Mouse (Mus musculus) frontal cortex, postnatal 10 days (tissue): ENCODE measurements around the gene Rnf223.

Source experiments
- DNase-seq, 2 experiments: peaks; one replicate each; pipeline ENCODE4 v3.0.0; 2022; ENCODE audit warnings: low spot score in 2 of 2, mixed read lengths in 1 of 2

Gene Rnf223

DNA sequence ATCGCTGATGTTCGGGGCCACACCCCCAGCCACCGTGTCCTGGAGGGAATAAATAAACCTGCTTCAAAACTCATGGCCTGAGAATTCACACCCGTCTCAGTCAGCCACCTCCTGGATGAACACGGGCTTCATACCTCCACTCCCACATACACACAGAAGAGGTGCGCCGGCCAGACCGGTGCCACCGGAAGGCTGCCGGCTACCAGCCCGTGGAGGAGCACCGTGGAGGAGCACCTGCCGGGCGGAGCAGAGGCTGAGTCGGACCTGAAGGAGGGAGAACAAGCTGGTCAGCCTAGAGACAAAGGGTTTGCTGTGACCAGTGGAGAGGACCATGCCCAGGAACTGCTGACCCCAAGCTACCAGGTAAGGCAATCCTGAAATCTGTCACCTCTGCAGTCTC is at the start of gene Rnf223:
Rnf223 (plus strand) TSS at position 78 of the 400 bp plus-strand sequence.
- no peak for DNase-seq

DNA sequence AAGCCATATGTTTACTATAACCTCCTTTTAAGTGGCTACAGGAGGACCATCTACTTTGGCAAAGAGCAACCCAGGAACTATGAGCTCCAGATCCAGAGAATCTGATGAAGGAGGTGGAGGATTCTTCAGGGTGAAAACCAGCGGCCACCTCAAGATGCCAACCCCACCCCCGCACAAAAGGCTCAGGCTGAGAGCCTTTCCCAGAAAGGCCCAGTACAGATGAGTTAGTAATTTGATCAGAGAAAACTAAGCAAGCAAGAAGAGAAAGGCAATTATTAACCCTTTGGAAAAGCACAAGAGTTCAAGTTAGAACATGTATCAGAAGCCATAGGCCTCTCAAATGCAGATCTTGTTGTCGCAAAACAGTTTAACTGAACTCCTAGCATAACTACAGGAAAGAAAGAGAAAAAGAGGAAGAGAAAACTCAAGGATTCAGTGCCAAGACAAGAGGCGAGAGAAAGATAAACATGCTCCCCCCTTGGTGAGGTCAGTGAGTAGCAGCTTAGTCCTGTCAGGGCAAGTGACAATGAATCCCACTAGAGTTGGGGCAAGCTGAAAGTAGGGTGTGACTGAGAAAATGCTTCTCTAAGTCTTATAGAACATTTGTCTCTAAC is 47.6 kb upstream of the Rnf223 start:
- DNase-seq: no peak

DNA sequence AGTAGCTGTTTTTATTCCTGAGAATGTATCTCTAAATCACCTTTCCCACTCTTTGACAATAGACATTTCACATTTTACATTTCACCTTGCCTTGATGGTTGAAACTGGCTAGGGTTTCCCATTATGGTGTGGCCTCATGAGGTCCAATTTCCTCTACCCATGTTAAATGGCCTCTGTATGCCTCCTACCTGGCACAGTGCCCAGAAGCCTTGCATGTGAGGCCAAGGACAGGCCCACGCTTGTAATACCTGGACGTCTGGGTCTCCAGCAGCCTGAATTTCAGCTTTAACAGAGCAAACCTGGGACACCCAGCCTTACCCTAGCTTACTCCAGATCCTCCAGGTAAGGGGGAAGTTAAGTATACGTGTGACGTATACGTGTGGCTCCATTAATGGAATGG is 47.0 kb upstream of the Rnf223 start:
- no peak for DNase-seq

DNA sequence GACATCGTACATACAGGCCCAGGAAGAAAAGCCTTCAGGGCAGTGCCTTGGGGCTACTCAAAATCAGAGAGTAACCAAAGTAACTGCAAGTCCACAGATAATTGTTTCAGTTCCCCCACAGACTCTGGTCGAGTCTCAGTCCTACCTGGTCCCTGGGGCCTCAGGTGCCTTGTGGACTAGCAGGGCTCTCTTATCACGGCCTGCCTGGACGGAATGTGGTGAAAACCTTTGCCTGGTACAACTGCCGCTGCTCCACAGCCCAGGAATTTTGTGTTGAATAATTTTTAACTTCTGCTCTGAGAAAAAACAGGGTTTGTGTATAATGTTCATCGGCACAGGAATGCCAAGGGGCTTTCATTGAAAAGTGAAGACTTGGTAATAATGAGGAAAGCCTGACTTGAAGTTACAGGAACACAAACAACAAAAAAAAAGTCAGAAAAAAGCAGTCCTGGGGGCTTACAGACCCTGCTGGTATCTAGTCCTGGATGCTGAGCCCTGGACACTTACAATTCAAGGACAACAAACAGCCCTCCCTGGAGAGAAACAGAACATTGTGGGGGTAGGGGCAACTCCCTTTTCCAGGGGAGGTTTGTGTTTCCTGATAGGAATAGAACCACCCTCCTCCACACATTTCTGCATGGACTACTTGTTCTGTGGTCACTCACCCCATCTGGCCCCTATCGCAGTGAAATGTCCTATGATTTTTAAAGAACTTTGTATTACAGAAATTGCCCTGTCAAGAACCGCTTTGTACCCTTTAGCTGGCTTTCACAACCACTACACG is 46.0 kb upstream of the Rnf223 start:
- DNase-seq: no peak

DNA sequence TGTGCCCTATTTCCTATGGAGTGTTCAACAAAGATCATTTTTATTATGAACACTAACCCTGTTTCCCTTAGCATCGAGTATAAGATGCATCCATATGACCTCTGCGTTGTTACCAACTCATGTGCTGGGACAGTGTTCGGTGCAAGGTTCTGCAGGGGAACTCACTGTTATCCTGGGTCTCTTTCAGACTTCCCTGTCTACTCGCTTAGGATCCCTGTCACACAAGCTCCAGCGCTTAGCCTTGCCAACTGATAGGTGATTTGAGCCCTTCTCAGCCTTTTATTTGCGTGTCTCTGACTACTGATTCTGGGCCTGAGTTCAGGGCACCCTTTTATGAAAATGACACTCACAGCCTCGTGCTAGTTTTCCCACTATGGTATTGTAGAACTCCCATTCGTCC is 45.1 kb upstream of the Rnf223 start:
- no peak for DNase-seq

DNA sequence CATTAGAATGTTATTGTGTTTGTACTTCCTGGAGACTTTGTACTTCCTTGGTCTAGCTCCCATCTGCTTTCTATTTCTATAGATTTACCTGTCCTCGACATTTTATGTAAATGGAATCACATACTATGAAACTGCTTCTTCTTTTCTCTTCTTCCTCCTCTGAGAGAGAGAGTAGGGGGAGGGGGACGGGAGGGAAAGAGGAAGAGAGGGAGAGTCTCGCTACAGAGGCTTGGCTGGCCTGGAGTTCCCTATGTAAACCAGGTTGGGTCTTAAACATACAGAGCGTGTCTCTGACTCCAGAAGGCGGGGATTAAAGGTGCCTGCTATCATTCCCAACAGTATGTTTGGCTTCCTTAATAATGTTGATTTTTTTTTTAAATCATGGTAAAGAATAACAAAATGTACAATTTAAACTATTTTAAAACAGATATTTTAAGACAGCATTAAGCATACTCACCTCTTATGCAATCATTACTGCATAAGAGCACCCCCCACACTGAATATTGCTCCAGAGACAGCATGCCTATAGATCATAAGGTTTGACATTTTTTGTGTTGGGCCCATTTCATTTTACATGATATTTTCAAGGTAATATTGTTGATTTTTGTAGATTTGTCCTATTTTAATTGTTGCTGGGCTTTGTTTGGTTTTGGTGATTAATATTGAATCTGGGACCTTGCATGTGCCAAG is 42.8 kb upstream of the Rnf223 start:
- no peak for DNase-seq

DNA sequence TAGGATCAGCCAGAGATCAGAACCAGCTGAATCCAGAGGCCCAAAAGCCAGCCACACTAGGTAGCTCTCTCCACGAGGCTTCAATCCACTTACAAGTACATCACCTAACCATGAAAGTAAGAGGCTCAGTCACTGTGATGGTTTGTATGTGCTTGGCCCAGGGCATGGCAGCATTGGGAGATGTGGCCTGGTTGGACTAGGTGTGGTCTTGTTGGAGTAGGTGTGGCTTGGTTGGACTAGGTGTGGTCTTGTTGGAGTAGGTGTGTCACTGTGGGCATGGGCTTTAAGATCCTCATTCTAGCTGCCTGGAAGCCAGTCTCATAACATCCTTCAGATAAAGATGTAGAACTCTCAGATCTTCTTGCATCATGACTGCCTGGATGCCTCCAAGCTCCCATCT is 39.1 kb upstream of the Rnf223 start:
- DNase-seq: no peak

- no peak for DNase-seq
Observed at GRCm38 (mm10) chr4:156092765-156093164, 37.5 kb upstream of the Rnf223 start.

DNA sequence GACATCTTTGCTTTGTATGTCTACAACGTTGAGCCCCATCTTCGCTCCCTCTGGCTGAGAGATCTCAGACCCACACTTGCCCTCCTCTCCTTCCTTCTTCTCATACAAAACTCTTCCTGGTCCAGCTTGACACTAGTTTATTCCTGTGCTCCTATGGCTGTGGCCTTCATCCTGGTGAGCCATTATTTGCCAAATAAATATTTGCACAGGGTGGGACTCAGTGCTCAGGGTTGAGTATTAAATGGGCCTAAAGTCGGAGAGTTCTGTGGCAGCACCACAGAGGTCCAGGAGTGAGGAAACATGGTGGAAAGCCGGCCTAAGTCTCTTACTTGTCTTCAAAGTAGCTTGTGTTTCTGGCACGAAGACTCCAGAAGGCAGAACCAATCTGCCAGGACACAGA is 36.6 kb upstream of the Rnf223 start:
- DNase-seq: no peak

- no peak for DNase-seq
Observed at GRCm38 (mm10) chr4:156096191-156096590, 34.1 kb upstream of the Rnf223 start.

DNA sequence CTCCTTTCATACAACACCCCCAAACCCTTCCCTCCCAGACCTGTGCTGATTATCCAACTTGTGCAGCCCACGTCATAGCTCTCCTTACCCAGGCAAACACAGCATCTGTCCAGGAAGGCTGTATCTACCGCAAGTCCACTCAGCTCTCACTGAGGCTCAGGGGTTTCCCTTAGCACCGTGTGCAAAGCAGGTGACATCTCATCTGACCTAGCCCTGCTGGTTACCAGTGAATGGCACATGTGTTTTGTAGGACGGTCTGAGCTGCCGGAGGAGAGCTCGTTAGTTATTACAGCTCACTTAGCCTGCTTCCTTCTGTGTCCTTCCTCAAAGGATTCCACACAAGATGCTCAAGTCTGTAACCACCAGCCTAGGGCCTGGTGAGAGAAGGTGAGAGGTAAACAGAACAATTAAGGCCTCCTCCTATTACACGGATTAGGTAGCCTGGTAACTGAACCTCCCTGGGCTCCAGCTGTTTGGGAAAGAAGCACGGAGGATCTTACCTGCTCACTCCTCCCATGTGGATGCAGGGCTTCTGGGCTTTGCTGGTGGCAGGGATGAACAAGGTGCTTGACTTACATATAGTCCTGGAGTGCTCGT is 32.4 kb upstream of the Rnf223 start:
- DNase-seq: no peak

GRCm38 (mm10) chr4:156099427-156099826 is 30.9 kb upstream of the Rnf223 start:
- no peak for DNase-seq

DNA sequence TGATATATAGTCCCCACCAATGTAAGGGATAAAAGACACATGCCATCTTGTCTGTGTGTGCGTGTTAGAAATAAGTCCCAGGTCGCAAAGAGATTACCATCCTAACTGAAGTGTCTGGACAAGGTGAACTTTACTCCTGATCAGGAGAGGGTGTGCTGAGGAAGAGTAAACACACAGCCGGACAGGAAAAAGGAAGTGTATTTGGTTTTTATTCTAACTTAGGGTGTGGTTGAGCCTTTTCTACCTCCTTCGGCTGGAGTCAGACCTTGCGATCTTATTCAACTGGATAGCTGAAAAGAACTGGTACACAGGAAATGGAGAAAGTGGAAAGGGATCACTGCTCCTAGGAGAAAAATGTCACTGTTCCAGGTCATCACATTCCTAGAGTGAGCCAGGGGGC is 29.8 kb upstream of the Rnf223 start:
- DNase-seq: no peak

GRCm38 (mm10) chr4:156101481-156101903 is 28.8 kb upstream of the Rnf223 start:
- DNase-seq: no peak

- DNase-seq: no peak
Observed at GRCm38 (mm10) chr4:156103342-156103741, 27.0 kb upstream of the Rnf223 start.

DNA sequence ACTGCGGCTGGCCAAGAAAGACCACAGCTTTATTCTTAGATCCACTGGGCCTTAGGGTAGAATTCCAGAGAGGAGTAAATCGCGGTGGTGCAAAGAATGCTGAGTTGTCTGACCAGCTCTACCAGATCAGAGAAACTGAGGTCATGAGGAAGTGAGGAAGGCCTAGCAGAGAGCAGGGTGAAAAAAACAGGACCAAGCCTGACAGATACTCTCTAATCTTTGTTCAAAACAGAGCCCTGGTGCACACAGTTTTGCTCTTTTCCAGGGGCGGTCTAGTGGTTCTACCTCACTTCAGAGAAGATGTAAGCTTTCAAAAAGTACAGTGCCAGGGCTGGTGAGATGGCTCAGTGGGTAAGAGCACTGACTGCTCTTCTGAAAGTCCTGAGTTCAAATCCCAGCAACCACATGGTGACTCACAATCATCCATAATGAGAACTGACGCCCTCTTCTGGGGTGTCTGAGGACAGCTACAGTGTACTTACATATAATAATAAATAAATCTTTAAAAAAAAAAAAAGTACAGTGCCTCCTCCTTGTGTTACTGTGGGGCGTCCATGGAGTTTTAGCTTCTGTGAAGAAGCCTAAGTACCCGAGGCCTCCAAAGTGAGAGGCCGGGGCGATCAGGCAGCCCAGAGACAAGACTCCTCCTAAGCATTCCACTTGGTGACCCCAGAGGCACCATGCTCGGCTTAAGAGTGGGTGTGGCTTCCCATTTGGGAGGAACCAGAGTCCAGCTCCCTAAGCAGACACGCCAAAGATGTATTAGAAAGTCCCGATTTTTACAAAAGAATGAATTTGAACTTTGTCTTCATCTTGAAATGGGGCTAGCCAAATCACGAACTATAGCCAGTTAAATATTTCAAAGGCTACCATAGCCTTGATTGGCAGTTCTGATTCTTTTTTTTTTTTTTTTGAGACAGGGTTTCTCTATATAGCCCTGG is 21.4 kb upstream of the Rnf223 start:
- DNase-seq: peak; percentile 19 to 21

- DNase-seq: peak; percentile 97 to 98
Observed at GRCm38 (mm10) chr4:156109570-156110331, 20.6 kb upstream of the Rnf223 start, which contains the start of gene 9430015G10Rik. Gene 9430015G10Rik, plus strand, starts transcription at chr4:156109982.

DNA sequence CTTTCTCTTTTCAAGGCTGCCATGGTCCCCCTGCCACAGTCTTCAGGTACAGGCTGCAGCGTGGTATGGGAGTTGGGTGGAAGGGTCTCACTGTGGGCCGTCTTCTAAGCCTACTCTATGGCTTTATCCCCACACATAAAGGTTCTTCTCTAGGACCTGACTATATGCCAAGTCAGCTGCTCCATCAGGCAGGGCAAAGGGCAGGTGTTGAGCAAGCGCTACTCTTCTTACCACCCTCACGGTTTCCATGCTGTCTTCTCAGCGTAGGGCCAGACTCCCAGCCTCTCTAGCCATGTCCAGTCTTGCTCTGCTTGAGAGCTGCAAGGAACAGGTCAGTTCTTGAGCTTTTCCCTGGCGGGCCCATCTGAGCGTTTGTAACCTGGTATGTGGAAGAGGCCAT is 6.2 kb upstream of the Rnf223 start:
- DNase-seq: no peak

- DNase-seq: no peak
Observed at GRCm38 (mm10) chr4:156125393-156125792, 4.9 kb upstream of the Rnf223 start.

DNA sequence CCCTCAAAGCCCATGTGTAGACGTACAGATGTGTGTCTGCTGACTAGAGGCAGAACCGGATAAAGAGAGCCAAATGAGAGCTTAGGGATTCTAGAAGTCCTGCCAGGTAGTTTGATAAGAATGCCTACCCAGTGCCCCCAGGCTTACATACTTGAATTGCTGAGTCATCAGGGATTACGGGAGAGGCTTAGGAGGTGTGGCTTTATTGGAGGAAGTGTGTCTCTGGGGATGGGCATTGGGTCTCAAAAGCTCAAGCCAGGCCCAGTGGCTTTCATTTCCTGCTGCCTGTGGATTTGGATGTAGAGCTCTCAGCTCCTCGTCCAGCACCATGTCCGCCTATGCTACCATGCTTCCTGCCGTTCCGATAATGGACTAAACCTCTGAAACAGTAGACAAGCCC is 3.5 kb upstream of the Rnf223 start:
- no peak for DNase-seq
